Mouse (Mus musculus) CH12.LX (cell line): ENCODE results near the gene Snhg11. TPM values are rescaled to one million over a fixed set of nuclear protein-coding genes. Genes with fewer than 3 reads are reported as not detected.

Experiments
- DNase-seq: peaks from one replicate; pipeline ENCODE4 v3.0.0-alpha.2; 2013; ENCODE audit errors: extremely low read depth
- H3K27ac ChIP-seq: 2 replicates; pipeline ENCODE4 v1.5.1; 2012; ENCODE audit warnings: low read depth, mild to moderate bottlenecking, control low read depth, moderate library complexity; ENCODE audit not compliant: insufficient read depth
- H3K27me3 ChIP-seq: replicated peaks from 2 replicates; pipeline ENCODE3; 2012; ENCODE audit warnings: inconsistent platforms
- H3K36me3 ChIP-seq, 2 experiments: replicated peaks in 1 of 2; 2 replicates each; pipeline versions ENCODE3 to v1.6.1; 2012; ENCODE audit warnings: inconsistent platforms in 1 of 2, low read length in 1 of 2, mild to moderate bottlenecking in 1 of 2, mixed read lengths in 1 of 2, moderate library complexity in 1 of 2; ENCODE audit not compliant: control insufficient read depth in 1 of 2, insufficient read depth in 1 of 2
- H3K4me1 ChIP-seq, 2 experiments: 2 replicates each; pipeline ENCODE4 v1.6.1; 2012; ENCODE audit warnings: inconsistent platforms in 1 of 2, moderate library complexity in 1 of 2; ENCODE audit not compliant: insufficient read depth in 2 of 2, control insufficient read depth in 1 of 2
- H3K4me2 ChIP-seq: 2 replicates; pipeline ENCODE4 v1.6.1; 2012; ENCODE audit warnings: low read depth, mild to moderate bottlenecking, control low read depth; ENCODE audit not compliant: poor library complexity, insufficient read depth, severe bottlenecking
- H3K4me3 ChIP-seq, 3 experiments: fragments of 150-350 bp in 1 of 3; sonication (generic) in 1 of 3; replicated peaks in 1 of 3; 2 replicates each; pipeline versions ENCODE3 to v1.5.1; 2011 to 2012; ENCODE audit warnings: low read depth in 2 of 3, low read length in 2 of 3, mild to moderate bottlenecking in 2 of 3, moderate library complexity in 2 of 3, control low read depth in 1 of 3, improper control_type of control experiment in 1 of 3, inconsistent platforms in 1 of 3, mixed read lengths in 1 of 3; ENCODE audit not compliant: poor library complexity in 1 of 3
- H3K79me2 ChIP-seq: replicated peaks from 2 replicates; pipeline ENCODE4 v1.6.1; 2012; ENCODE audit warnings: mild to moderate bottlenecking, moderate library complexity; ENCODE audit not compliant: control insufficient read depth, poor library complexity, insufficient read depth, severe bottlenecking; ENCODE audit errors: extremely low read depth
- H3K9ac ChIP-seq: 2 replicates; pipeline ENCODE4 v1.6.1; 2012; ENCODE audit warnings: low read depth, mild to moderate bottlenecking, control low read depth, moderate library complexity; ENCODE audit not compliant: insufficient read depth
- H3K9me3 ChIP-seq: replicated peaks from 2 replicates; pipeline ENCODE3; 2012; ENCODE audit warnings: low read length, inconsistent platforms, mixed read lengths
- BHLHE40 ChIP-seq: IDR thresholded peaks from 2 replicates; pipeline ENCODE4 v1.6.1; 2011; ENCODE audit warnings: mild to moderate bottlenecking, low read depth, low read length, improper control_type of control experiment
- CHD2 ChIP-seq: IDR thresholded peaks from 2 replicates; pipeline ENCODE4 v1.6.1; 2011; ENCODE audit warnings: low read length, improper control_type of control experiment
- CTCF ChIP-seq, 2 experiments: IDR thresholded peaks in 1 of 2; conservative IDR thresholded peaks in 1 of 2; 2 replicates each; pipeline ENCODE4 v1.5.1; 2011 to 2012; ENCODE audit warnings: low read depth in 2 of 2, low read length in 2 of 2, improper control_type of control experiment in 1 of 2, inconsistent platforms in 1 of 2, mild to moderate bottlenecking in 1 of 2, moderate library complexity in 1 of 2
- ELF1 ChIP-seq: IDR thresholded peaks from 2 replicates; pipeline ENCODE4 v1.6.1; 2014; ENCODE audit warnings: low read depth, mild to moderate bottlenecking, inconsistent platforms, low read length, improper control_type of control experiment
- HCFC1 ChIP-seq: IDR thresholded peaks from 2 replicates; pipeline ENCODE4 v1.6.1; 2012; ENCODE audit warnings: low read depth, mild to moderate bottlenecking, inconsistent platforms, low read length, improper control_type of control experiment
- IRF4 ChIP-seq: IDR thresholded peaks from 2 replicates; pipeline ENCODE4 v1.6.1; 2014; ENCODE audit warnings: low read depth, mild to moderate bottlenecking, inconsistent platforms, low read length, improper control_type of control experiment
- JUN ChIP-seq: IDR thresholded peaks from 2 replicates; pipeline ENCODE4 v1.6.1; 2011; ENCODE audit warnings: low read depth, mild to moderate bottlenecking, low read length, improper control_type of control experiment, moderate library complexity; ENCODE audit not compliant: insufficient read depth
- JUND ChIP-seq: conservative IDR thresholded peaks from 2 replicates; pipeline ENCODE4 v1.6.1; 2011; ENCODE audit warnings: low read depth, low read length, improper control_type of control experiment
- KAT2A ChIP-seq: IDR thresholded peaks from 2 replicates; pipeline ENCODE4 v1.6.1; 2012; ENCODE audit warnings: low read length, improper control_type of control experiment, inconsistent platforms; ENCODE audit not compliant: insufficient replicate concordance
- MAX ChIP-seq: IDR thresholded peaks from 2 replicates; pipeline ENCODE4 v1.6.1; 2011; ENCODE audit warnings: low read length, improper control_type of control experiment
- MEF2A ChIP-seq: IDR thresholded peaks from 2 replicates; pipeline ENCODE4 v1.6.1; 2014; ENCODE audit warnings: low read depth, mild to moderate bottlenecking, inconsistent platforms, low read length, improper control_type of control experiment, borderline replicate concordance
- MYC ChIP-seq: IDR thresholded peaks from 2 replicates; pipeline ENCODE4 v1.6.1; 2011; ENCODE audit warnings: low read depth, mild to moderate bottlenecking, improper control_type of control experiment, low read length
- PAX5 ChIP-seq: IDR thresholded peaks from 2 replicates; pipeline ENCODE4 v1.6.1; 2012; ENCODE audit warnings: low read length, inconsistent platforms, mixed read lengths
- POLR2AphosphoS2 ChIP-seq: IDR thresholded peaks from 2 replicates; pipeline ENCODE4 v1.6.1; 2011; ENCODE audit warnings: low read depth, low read length, improper control_type of control experiment
- RAD21 ChIP-seq: IDR thresholded peaks from 2 replicates; pipeline ENCODE4 v1.6.1; 2011; ENCODE audit warnings: low read depth, mild to moderate bottlenecking, low read length, improper control_type of control experiment, moderate library complexity
- RCOR1 ChIP-seq: conservative IDR thresholded peaks from 2 replicates; pipeline ENCODE4 v1.6.1; 2012; ENCODE audit warnings: low read depth, mild to moderate bottlenecking, inconsistent platforms, low read length, improper control_type of control experiment
- SIN3A ChIP-seq: IDR thresholded peaks from 2 replicates; pipeline ENCODE4 v1.6.1; 2012; ENCODE audit warnings: low read length, improper control_type of control experiment, inconsistent platforms
- SMC3 ChIP-seq: IDR thresholded peaks from 2 replicates; pipeline ENCODE4 v1.6.1; 2011; ENCODE audit warnings: low read depth, low read length, improper control_type of control experiment
- TBP ChIP-seq: conservative IDR thresholded peaks from 2 replicates; pipeline ENCODE4 v1.6.1; 2011; ENCODE audit warnings: low read depth, low read length, improper control_type of control experiment
- TCF12 ChIP-seq: IDR thresholded peaks from 2 replicates; pipeline ENCODE4 v1.6.1; 2014; ENCODE audit warnings: low read depth, mild to moderate bottlenecking, inconsistent platforms, low read length, improper control_type of control experiment
- UBTF ChIP-seq: IDR thresholded peaks from 2 replicates; pipeline ENCODE4 v1.6.1; 2012; ENCODE audit warnings: low read depth, mild to moderate bottlenecking, inconsistent platforms, low read length, improper control_type of control experiment, moderate library complexity
- USF2 ChIP-seq: conservative IDR thresholded peaks from 2 replicates; pipeline ENCODE4 v1.6.1; 2011; ENCODE audit warnings: low read depth, low read length, improper control_type of control experiment
- ZC3H11A ChIP-seq: IDR thresholded peaks from 2 replicates; pipeline ENCODE4 v1.6.1; 2012; ENCODE audit warnings: low read depth, mild to moderate bottlenecking, inconsistent platforms, low read length, improper control_type of control experiment
- ZKSCAN1 ChIP-seq: IDR thresholded peaks from 2 replicates; pipeline ENCODE4 v1.6.1; 2012; ENCODE audit warnings: low read depth, inconsistent platforms, low read length, improper control_type of control experiment, borderline replicate concordance
- ZMIZ1 ChIP-seq: IDR thresholded peaks from 2 replicates; pipeline ENCODE4 v1.6.1; 2012; ENCODE audit warnings: low read depth, mild to moderate bottlenecking, inconsistent platforms, low read length, improper control_type of control experiment
- dilution Hi-C: fragments of 300-500 bp; cut with MboI; formaldehyde crosslinking; loops from 2 replicates; pipeline ENCODE4 v1.14.3; 2020; ENCODE audit warnings: low sequenced_read_pairs; ENCODE audit not compliant: extremely low pct_unique_long_range_greater_than_20kb, extremely low pct_ligation_motif_present
- in situ Hi-C: fragments of 300-500 bp; cut with MboI; formaldehyde crosslinking; loops from 3 replicates; pipeline ENCODE4 v1.14.3; 2019; ENCODE audit warnings: low sequenced_read_pairs, low pct_ligation_motif_present, low pct_unique_long_range_greater_than_20kb, mixed read lengths
- polyA plus RNA-seq: library from polyadenylated mRNA; unstranded; fragments of >175 nt; gene quantifications from 2 replicates; pipeline ENCODE4 v1.2.1, GENCODE M21; 2012; ENCODE audit warnings: low read depth; ENCODE audit not compliant: insufficient read length
- total RNA-seq, 2 experiments: library from RNA; depleted of rRNA; stranded (reverse); fragments of 300-350 nt in 1 of 2; fragments of >200 nt in 1 of 2; gene quantifications; 2 replicates each; pipeline ENCODE4 v1.2.3; 2012 to 2014

Snhg11 gene
- total and polyA plus RNA-seq, 3 experiments = 0.04 to 0.13 TPM; not detected in 1

DNA sequence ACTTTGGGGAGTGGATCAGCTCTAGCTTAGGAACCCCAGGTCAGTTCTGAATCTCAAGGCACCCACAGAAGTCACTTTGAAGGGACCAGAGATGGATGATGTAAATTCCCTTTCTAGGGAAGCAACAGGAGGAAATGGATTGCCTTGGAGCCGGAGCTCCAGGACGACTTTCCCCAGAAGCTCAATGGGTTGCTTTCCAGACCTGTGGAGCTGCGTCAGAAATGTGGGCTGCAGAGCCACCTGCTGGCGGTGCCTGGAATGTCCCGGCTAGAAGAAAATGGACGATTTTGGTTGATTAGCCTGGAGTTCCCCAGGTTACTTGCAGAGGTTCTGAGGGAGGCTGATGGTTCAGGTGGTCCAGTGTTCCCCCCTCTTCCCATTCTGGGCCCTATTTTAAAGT is 27.6 kb upstream of the Snhg11 start:
- Histone ChIP-seq H3K79me2 (no peaks in the 10 kb centered on the region), H3K4me2 (no peak overlapping the region), H3K9me3 (no peaks in the 10 kb centered on the region), H3K27ac (no peak overlapping the region), H3K36me3 (peaks cover 0 to 16% of the 10 kb centered on the region in 2 experiments), H3K27me3 (peaks cover 4% of the 10 kb centered on the region), H3K9ac (no peak overlapping the region), H3K4me3 (no peak overlapping the region), H3K4me1 (peaks cover 3 to 18% of the 10 kb centered on the region in 2 experiments; a peak in 3 of 4 replicates)
- TF ChIP-seq SIN3A = no peak
- TF ChIP-seq USF2 = no peak
- TF ChIP-seq RCOR1 = no peak
- TF ChIP-seq HCFC1 = no peak
- no peak for TF ChIP-seq JUN
- TF ChIP-seq KAT2A = no peak
- no peak for TF ChIP-seq JUND
- TF ChIP-seq ZKSCAN1 = no peak
- TF ChIP-seq CTCF (conservative IDR thresholded peaks at IDR 0.05 in 1 of 2, IDR thresholded peaks at IDR 0.05 in 1 of 2; ENCODE audit: low read depth in 2 of 2, low read length in 2 of 2) = peak; percentile 82 to 91
- no peak for TF ChIP-seq TBP
- peak; percentile 79 for TF ChIP-seq SMC3
- no peak for TF ChIP-seq BHLHE40
- TF ChIP-seq ZMIZ1 = no peak
- TF ChIP-seq ZC3H11A = no peak
- TF ChIP-seq MEF2A = no peak
- TF ChIP-seq TCF12 = no peak
- TF ChIP-seq IRF4 = no peak
- TF ChIP-seq RAD21 = peak; percentile 85
- no peak for TF ChIP-seq CHD2
- TF ChIP-seq MYC = no peak
- no peak for TF ChIP-seq UBTF
- TF ChIP-seq POLR2AphosphoS2 = no peak
- TF ChIP-seq PAX5 = no peak
- TF ChIP-seq ELF1 = no peak
- TF ChIP-seq MAX = no peak
- peak; percentile 59 for DNase-seq
- dilution Hi-C loops (no loop called here), in situ Hi-C loops (no loop called here)
